Mouse (Mus musculus) kidney, postnatal 0 days (tissue): ENCODE data around the gene Cul7. TPM values are rescaled to one million over a fixed set of nuclear protein-coding genes. Genes with fewer than 3 reads are reported as not detected.

Experiments used
- ATAC-seq: fragments of 200-750 bp; cut with Nextera tagmentation; replicated peaks from 2 replicates; pipeline ENCODE4 v1.8.0; 2017; ENCODE audit warnings: low read depth, moderate number of reproducible peaks, moderate TSS enrichment, moderate library complexity; ENCODE audit not compliant: low FRiP score
- DNase-seq: peaks from one replicate; pipeline ENCODE4 v3.0.0-alpha.2; 2016; ENCODE audit warnings: low spot score
- H3K27ac ChIP-seq: fragments of 300-500 bp; sonication (generic); 2 replicates; pipeline ENCODE4 v1.5.1; 2014; ENCODE audit warnings: mild to moderate bottlenecking
- H3K27me3 ChIP-seq: fragments of 300-500 bp; sonication (generic); 2 replicates; pipeline ENCODE4 v1.6.1; 2014; ENCODE audit warnings: low read length, mixed read lengths; ENCODE audit not compliant: insufficient read depth
- H3K36me3 ChIP-seq: fragments of 300-500 bp; sonication (generic); 2 replicates; pipeline ENCODE4 v1.6.1; 2014; ENCODE audit warnings: low read length, mixed read lengths; ENCODE audit not compliant: insufficient read depth
- H3K4me1 ChIP-seq: fragments of 300-500 bp; sonication (generic); replicated peaks from 2 replicates; pipeline ENCODE4 v1.6.1; 2014; ENCODE audit warnings: antibody characterized with exemption, low read length, mixed read lengths; ENCODE audit not compliant: insufficient read depth
- H3K4me2 ChIP-seq: fragments of 300-500 bp; sonication (generic); 2 replicates; pipeline ENCODE4 v1.6.1; 2014; ENCODE audit warnings: mild to moderate bottlenecking, low read length, moderate library complexity, mixed read lengths
- H3K4me3 ChIP-seq: fragments of 300-500 bp; sonication (generic); replicated peaks from 2 replicates; pipeline ENCODE4 v1.5.1; 2014; ENCODE audit warnings: low read depth, low read length
- H3K9ac ChIP-seq: fragments of 300-500 bp; sonication (generic); 2 replicates; pipeline ENCODE4 v1.6.1; 2014; ENCODE audit warnings: low read depth, low read length
- H3K9me3 ChIP-seq: fragments of 300-500 bp; sonication (generic); replicated peaks from 2 replicates; pipeline ENCODE4 v1.6.1; 2016; ENCODE audit warnings: low read length, inconsistent platforms, mixed read lengths
- CTCF ChIP-seq: IDR thresholded peaks from 2 replicates; pipeline ENCODE4 v1.5.1; 2016; ENCODE audit warnings: antibody characterized with exemption, low read depth, mild to moderate bottlenecking, moderate library complexity
- WGBS: fragments of 180-500 bp; shearing (Covaris S2); extraction: QIAGEN DNeasy Blood & Tissue Kit; methylation state at CpG from one replicate; pipeline ENCODE4 v1.1.7; 2014; 5-methylcytosine and 5-hydroxymethylcytosine counted together
- polyA plus RNA-seq: library from polyadenylated mRNA; unstranded; fragments of >200 nt; fragmentation: Nextera tagmentation; extraction: Ambion mirVana; gene quantifications from 2 replicates; pipeline ENCODE4 v1.2.1, GENCODE M21; 2015

The Cul7 gene
- polyA plus RNA-seq, 1 experiment from 2014 or later, result 29.0 TPM

GRCm38 (mm10) chr17:46690665-46691064 lies 40.5 kb downstream of the Cul7 start:
- 92% methylated on average over 12 of the region's 12 CpGs for WGBS
- Histone ChIP-seq H3K27me3 (no peaks in the 10 kb centered on the region), H3K9ac (no peak overlapping the region), H3K27ac (no peak overlapping the region), H3K9me3 (no peaks in the 10 kb centered on the region), H3K4me3 (no peak overlapping the region), H3K4me1 (no peaks in the 10 kb centered on the region), H3K4me2 (no peak overlapping the region), H3K36me3 (peaks cover 20% of the 10 kb centered on the region)
- DNase-seq, result no peak
- TF ChIP-seq CTCF, result no peak
- no peak for ATAC-seq

DNA sequence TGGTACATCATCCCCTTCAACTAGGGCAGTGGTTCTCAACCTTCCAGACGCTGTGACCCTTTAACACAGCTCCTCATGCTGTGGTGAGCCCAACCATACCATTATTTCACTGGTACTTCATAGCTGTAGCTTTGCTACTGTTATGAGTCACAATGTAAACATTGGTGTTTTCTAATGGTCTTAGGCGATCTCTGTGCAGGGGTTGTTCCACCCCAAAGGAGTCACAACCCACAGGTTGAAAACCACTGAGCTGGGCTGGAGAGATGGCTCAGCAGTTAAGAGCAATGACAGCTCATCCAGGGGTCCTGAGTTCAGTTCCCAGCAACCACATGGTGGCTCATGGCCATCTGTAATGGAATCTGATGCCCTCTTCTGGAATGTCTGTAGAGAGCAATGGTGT lies 41.3 kb downstream of the Cul7 start:
- 89% methylated on average over 2 of the region's 2 CpGs for WGBS
- no peak for TF ChIP-seq CTCF
- Histone ChIP-seq H3K4me1 (no peaks in the 10 kb centered on the region), H3K27me3 (no peaks in the 10 kb centered on the region), H3K9me3 (no peaks in the 10 kb centered on the region), H3K27ac (no peak overlapping the region), H3K4me2 (no peak overlapping the region), H3K9ac (no peak overlapping the region), H3K36me3 (peaks cover 13% of the 10 kb centered on the region), H3K4me3 (no peak overlapping the region)
- ATAC-seq (no peak), DNase-seq (no peak)

DNA sequence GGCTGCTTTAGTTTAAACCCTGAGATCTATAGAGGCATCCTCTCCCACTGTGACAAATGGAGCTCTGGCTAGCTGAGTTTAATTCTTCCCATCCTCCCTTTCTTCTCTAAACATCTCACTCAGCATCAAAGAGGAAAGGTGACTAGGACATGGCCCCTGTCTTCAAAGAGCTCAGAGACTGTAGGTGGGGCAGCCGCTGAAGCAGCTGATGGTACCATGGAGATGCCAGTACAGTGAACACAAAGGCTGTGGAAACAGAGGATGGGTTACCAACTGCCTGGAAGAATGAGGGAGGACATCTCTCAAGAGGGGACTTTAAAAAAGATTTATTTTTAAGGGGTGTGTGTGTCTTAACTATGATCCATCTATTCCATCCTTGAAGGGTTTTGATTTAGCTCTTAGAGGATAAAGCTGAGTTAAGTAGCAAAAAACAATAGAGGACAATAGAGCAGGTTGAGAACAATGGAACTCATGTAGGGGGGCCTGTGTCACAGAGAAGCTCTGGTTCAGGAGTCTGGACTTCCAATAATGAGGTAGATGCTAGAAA lies 44.5 kb downstream of the Cul7 start:
- 50% methylated on average over 1 of the region's 1 CpGs for WGBS
- ATAC-seq (no peak), DNase-seq (no peak)
- H3K4me1 ChIP-seq, result no peaks in the 10 kb centered on the region
- H3K27ac ChIP-seq, result no peak overlapping the region
- peaks cover 2% of the 10 kb centered on the region; the same call in 1 of the 2 replicates for H3K36me3 ChIP-seq
- no peak overlapping the region for H3K4me2 ChIP-seq
- no peak for TF ChIP-seq CTCF
- no peak overlapping the region for H3K9ac ChIP-seq
- H3K4me3 ChIP-seq, result no peak overlapping the region
- H3K9me3 ChIP-seq, result no peaks in the 10 kb centered on the region
- H3K27me3 ChIP-seq, result no peaks in the 10 kb centered on the region

GRCm38 (mm10) chr17:46698515-46698914 lies 48.4 kb downstream of the Cul7 start:
- no peak for TF ChIP-seq CTCF
- Histone ChIP-seq H3K9me3 (no peaks in the 10 kb centered on the region), H3K27me3 (no peaks in the 10 kb centered on the region), H3K9ac (no peak overlapping the region), H3K36me3 (peaks cover 2% of the 10 kb centered on the region; the same call in 1 of the 2 replicates), H3K4me3 (no peak overlapping the region), H3K4me2 (no peak overlapping the region), H3K4me1 (peaks cover 10% of the 10 kb centered on the region; the same call in 1 of the 2 replicates), H3K27ac (no peak overlapping the region)
- DNase-seq, result no peak
- WGBS, result 80% methylated on average over 6 of the region's 6 CpGs
- no peak for ATAC-seq

- Histone ChIP-seq H3K9ac (no peak overlapping the region), H3K27me3 (no peaks in the 10 kb centered on the region), H3K36me3 (peaks cover 2% of the 10 kb centered on the region; the same call in 1 of the 2 replicates), H3K27ac (no peak overlapping the region), H3K4me3 (no peak overlapping the region), H3K4me1 (peaks cover 12% of the 10 kb centered on the region; the same call in 1 of the 2 replicates), H3K4me2 (no peak overlapping the region), H3K9me3 (no peaks in the 10 kb centered on the region)
- TF ChIP-seq CTCF, result no peak
- DNase-seq (no peak), ATAC-seq (no peak)
- WGBS, result 56% methylated on average over 5 of the region's 5 CpGs
These were observed 49.1 kb downstream of the Cul7 start for GRCm38 (mm10) chr17:46699245-46699644.

GRCm38 (mm10) chr17:46699912-46700311 lies 49.8 kb downstream of the Cul7 start:
- 81% methylated on average over 3 of the region's 3 CpGs for WGBS
- no peak for DNase-seq
- Histone ChIP-seq H3K4me3 (no peak overlapping the region), H3K9me3 (no peaks in the 10 kb centered on the region), H3K36me3 (peaks cover 2% of the 10 kb centered on the region; the same call in 1 of the 2 replicates), H3K4me1 (peaks cover 12% of the 10 kb centered on the region; the same call in 1 of the 2 replicates), H3K27me3 (no peaks in the 10 kb centered on the region), H3K9ac (no peak overlapping the region), H3K27ac (no peak overlapping the region), H3K4me2 (no peak overlapping the region)
- ATAC-seq, result no peak
- TF ChIP-seq CTCF, result no peak

DNA sequence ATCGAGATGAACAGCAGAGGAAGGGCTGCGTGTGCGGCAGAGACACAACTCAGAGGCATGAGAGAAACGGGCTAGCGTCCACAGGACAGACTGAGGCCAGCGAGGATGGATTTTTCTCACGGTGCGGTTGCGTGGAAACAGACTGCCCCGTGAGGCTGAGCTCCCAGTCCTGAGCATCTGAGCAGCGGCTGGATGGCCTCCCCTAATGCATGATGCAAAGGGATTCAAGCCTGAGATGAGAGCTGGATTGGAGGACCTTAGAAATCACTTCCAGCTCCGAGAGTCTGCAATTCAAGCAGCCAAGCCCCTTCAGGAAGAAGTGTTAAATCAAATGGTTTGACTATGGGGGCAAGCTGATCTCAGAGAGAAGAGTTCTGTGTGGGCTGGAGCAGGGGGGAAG lies 51.4 kb downstream of the Cul7 start:
- Histone ChIP-seq H3K27ac (no peak overlapping the region), H3K36me3 (peaks cover 2% of the 10 kb centered on the region; the same call in 1 of the 2 replicates), H3K4me2 (peak overlapping the region; percentile 0; the same call in 1 of the 2 replicates), H3K9ac (no peak overlapping the region), H3K9me3 (no peaks in the 10 kb centered on the region), H3K4me1 (peaks cover 12% of the 10 kb centered on the region; the same call in 1 of the 2 replicates), H3K27me3 (no peaks in the 10 kb centered on the region), H3K4me3 (no peak overlapping the region)
- no peak for DNase-seq
- 69% methylated on average over 12 of the region's 12 CpGs for WGBS
- no peak for TF ChIP-seq CTCF
- no peak for ATAC-seq
